27 mouse cellular contexts compared by ENCODE assay signal in genomic region chr7:141592096-141592495, GRCm38 (mm10). TPM values are rescaled to one million over a fixed set of nuclear protein-coding genes. Genes with fewer than 3 reads are reported as not detected.
DNase-seq lines count a peak whose midpoint lies in the region; ATAC-seq lines count a peak whose summit lies in the region.
"Had no signal": no experiment of that assay in that cellular context is flagged by ENCODE, and none has a peak within 500 bp of the region (broad histone marks: within the 10 kb centered on the region; RNA-seq: fewer than 3 reads in every experiment).

No protein-coding gene starts in this region.

- no peak overlapping the region for H3K9ac ChIP-seq in kidney, embryonic 15.5 days
- H3K9ac ChIP-seq in midbrain, embryonic 11.5 days (ENCODE audit: low read length) = no peak overlapping the region
- no peak overlapping the region for H3K9ac ChIP-seq in midbrain, embryonic 16.5 days (ENCODE audit: low read depth, low read length)
- H3K9ac ChIP-seq: forebrain, embryonic 12.5 days; limb, embryonic 15.5 days; lung, embryonic 14.5 days; neural tube, embryonic 12.5 days had no signal

- H3K27ac ChIP-seq in kidney, embryonic 15.5 days = no peak overlapping the region
- H3K27ac ChIP-seq in midbrain, embryonic 11.5 days (ENCODE audit: low read depth, low read length) = no peak overlapping the region
- no peak overlapping the region for H3K27ac ChIP-seq in midbrain, embryonic 16.5 days (ENCODE audit: low read length)
- H3K27ac ChIP-seq in forebrain, embryonic 10.5 days = no peak overlapping the region
- H3K27ac ChIP-seq: forebrain, embryonic 12.5 days; gastrocnemius, adult 2 months; heart, embryonic 10.5 days; hindbrain, embryonic 10.5 days; kidney, postnatal 0 days; left cerebral cortex, adult 2 months; limb, embryonic 15.5 days; neural tube, embryonic 12.5 days had no signal

- H3K4me1 ChIP-seq in kidney, embryonic 15.5 days = no peaks in the 10 kb centered on the region
- H3K4me1 ChIP-seq in midbrain, embryonic 11.5 days (ENCODE audit: control insufficient read depth, insufficient read depth, low read length) = no peaks in the 10 kb centered on the region
- no peaks in the 10 kb centered on the region for H3K4me1 ChIP-seq in midbrain, embryonic 16.5 days (ENCODE audit: control insufficient read depth, insufficient read depth, low read length)
- H3K4me1 ChIP-seq in forebrain, embryonic 10.5 days = no peaks in the 10 kb centered on the region
- H3K4me1 ChIP-seq: forebrain, embryonic 12.5 days; heart, embryonic 10.5 days; hindbrain, embryonic 10.5 days; limb, embryonic 15.5 days; neural tube, embryonic 12.5 days had no signal

- WGBS in kidney, embryonic 15.5 days = 78% methylated on average over 1 of the region's 1 CpGs
- WGBS in midbrain, embryonic 11.5 days = 90% methylated on average over 1 of the region's 1 CpGs
- WGBS in midbrain, embryonic 16.5 days = 96% methylated on average over 1 of the region's 1 CpGs
- WGBS in large intestine, adult 2 months = 8% methylated on average over 1 of the region's 1 CpGs
- WGBS in forebrain, embryonic 10.5 days = 96% methylated on average over 1 of the region's 1 CpGs

- no peak overlapping the region for H3K4me2 ChIP-seq in kidney, embryonic 15.5 days
- no peak overlapping the region for H3K4me2 ChIP-seq in midbrain, embryonic 11.5 days
- H3K4me2 ChIP-seq in midbrain, embryonic 16.5 days (ENCODE audit: low read length) = no peak overlapping the region
- H3K4me2 ChIP-seq: forebrain, embryonic 12.5 days; limb, embryonic 15.5 days; lung, embryonic 14.5 days; neural tube, embryonic 12.5 days had no signal

- H3K9me3 ChIP-seq in kidney, embryonic 15.5 days (replicated peaks) = no peaks in the 10 kb centered on the region
- H3K9me3 ChIP-seq in midbrain, embryonic 11.5 days (ENCODE audit: control insufficient read depth, low read length) = no peaks in the 10 kb centered on the region
- no peaks in the 10 kb centered on the region for H3K9me3 ChIP-seq in midbrain, embryonic 16.5 days (replicated peaks; ENCODE audit: control insufficient read depth, low read length, poor library complexity, severe bottlenecking)
- H3K9me3 ChIP-seq in forebrain, embryonic 10.5 days = no peaks in the 10 kb centered on the region
- H3K9me3 ChIP-seq: forebrain, embryonic 12.5 days; heart, embryonic 10.5 days; hindbrain, embryonic 10.5 days; limb, embryonic 15.5 days; megakaryocyte, embryonic 14.5 days; neural tube, embryonic 12.5 days had no signal

- DNase-seq in kidney, adult 9 months = peak; percentile 70
- peak; percentile 12 for DNase-seq in midbrain, embryonic 11.5 days (ENCODE audit: low spot score, missing footprints)
- DNase-seq in large intestine, adult 2 months (ENCODE audit: low read depth, low spot score) = peak; percentile 60
- DNase-seq in lung, postnatal 36 days = no peak
- DNase-seq in forebrain, embryonic 10.5 days (ENCODE audit: extremely low spot score, low spot score) = no peak
- DNase-seq: adrenal gland, adult 2 months; cerebellum, adult 11 months; cerebellum, postnatal 10 days; gastrocnemius, adult 2 months; heart, postnatal 10 days; left cerebral cortex, postnatal 4 days; lung, embryonic 14.5 days; midbrain, embryonic 14.5 days; retina, postnatal 1 day; right cerebral cortex, postnatal 25 days; thymus, postnatal 4 days had no signal

- no peak for ATAC-seq in kidney, embryonic 15.5 days (replicated peaks; ENCODE audit: low FRiP score)
- no peak for ATAC-seq in midbrain, embryonic 11.5 days (ENCODE audit: low FRiP score)
- no peak for ATAC-seq in midbrain, embryonic 16.5 days
- ATAC-seq: hindbrain, embryonic 16.5 days had no signal

- H3K4me3 ChIP-seq in kidney, embryonic 15.5 days (replicated peaks) = no peak overlapping the region
- no peak overlapping the region for H3K4me3 ChIP-seq in midbrain, embryonic 11.5 days (ENCODE audit: low read depth, low read length)
- H3K4me3 ChIP-seq in midbrain, embryonic 16.5 days (ENCODE audit: low read depth, low read length) = no peak overlapping the region
- no peak overlapping the region for H3K4me3 ChIP-seq in forebrain, embryonic 10.5 days
- H3K4me3 ChIP-seq: forebrain, embryonic 12.5 days; gastrocnemius, adult 2 months; heart, embryonic 10.5 days; hindbrain, embryonic 10.5 days; left cerebral cortex, adult 2 months; limb, embryonic 15.5 days; megakaryocyte, embryonic 14.5 days; neural tube, embryonic 12.5 days had no signal

- peaks cover 59% of the 10 kb centered on the region for H3K36me3 ChIP-seq in kidney, embryonic 15.5 days
- no peaks in the 10 kb centered on the region for H3K36me3 ChIP-seq in midbrain, embryonic 11.5 days (ENCODE audit: control insufficient read depth, insufficient read depth, low read length)
- peaks cover 16% of the 10 kb centered on the region for H3K36me3 ChIP-seq in midbrain, embryonic 16.5 days (ENCODE audit: control insufficient read depth, insufficient read depth, low read length)
- peaks cover 70% of the 10 kb centered on the region for H3K36me3 ChIP-seq in forebrain, embryonic 10.5 days (replicated peaks)

- no peaks in the 10 kb centered on the region for H3K27me3 ChIP-seq in kidney, embryonic 15.5 days
- no peaks in the 10 kb centered on the region for H3K27me3 ChIP-seq in midbrain, embryonic 11.5 days (ENCODE audit: control insufficient read depth, insufficient read depth, low read length)
- no peaks in the 10 kb centered on the region for H3K27me3 ChIP-seq in midbrain, embryonic 16.5 days (ENCODE audit: control insufficient read depth, insufficient read depth, low read depth, low read length)
- H3K27me3 ChIP-seq in forebrain, embryonic 10.5 days (ENCODE audit: poor library complexity, severe bottlenecking) = no peaks in the 10 kb centered on the region
- H3K27me3 ChIP-seq: forebrain, embryonic 12.5 days; limb, embryonic 15.5 days; megakaryocyte, embryonic 14.5 days; neural tube, embryonic 12.5 days had no signal

RNA-seq across cellular contexts. Expression of gene Ap2a2, which starts 30.1 kb away (rescaled TPM):
- 77.9 and 87.8 TPM in 2 replicates for polyA plus RNA-seq in kidney, embryonic 15.5 days (2015; fragmentation: Nextera tagmentation; extraction: Ambion mirVana)
- polyA plus RNA-seq in midbrain, embryonic 11.5 days (2014; fragmentation: Nextera tagmentation; extraction: Ambion mirVana) = 76.6 and 81.1 TPM in 2 replicates
- polyA plus RNA-seq in midbrain, embryonic 16.5 days (2015; fragmentation: Nextera tagmentation; extraction: Ambion mirVana) = 132 and 137 TPM in 2 replicates
- polyA plus RNA-seq in large intestine, adult 2 months (2012; rRNA removed) = 66.6 and 81.1 TPM in 2 replicates
- 104 and 105 TPM in 2 replicates for polyA plus RNA-seq in forebrain, embryonic 10.5 days (2016; fragmentation: Nextera tagmentation; extraction: Ambion mirVana)

RNA-seq across cellular contexts. Expression of gene Chid1, which starts 52.4 kb away (rescaled TPM):
- polyA plus RNA-seq in kidney, embryonic 15.5 days (2015; fragmentation: Nextera tagmentation; extraction: Ambion mirVana) = 39.7 and 45.0 TPM in 2 replicates
- 23.3 and 26.4 TPM in 2 replicates for polyA plus RNA-seq in midbrain, embryonic 11.5 days (2014; fragmentation: Nextera tagmentation; extraction: Ambion mirVana)
- 40.3 and 52.8 TPM in 2 replicates for polyA plus RNA-seq in midbrain, embryonic 16.5 days (2015; fragmentation: Nextera tagmentation; extraction: Ambion mirVana)
- 31.5 and 37.0 TPM in 2 replicates for polyA plus RNA-seq in large intestine, adult 2 months (2012; rRNA removed)
- 24.8 and 25.4 TPM in 2 replicates for polyA plus RNA-seq in forebrain, embryonic 10.5 days (2016; fragmentation: Nextera tagmentation; extraction: Ambion mirVana)

Comparison
In these comparisons a context has a peak if more than half of its experiments do, and no peak if none do; other contexts are left out.
1. DNase-seq: peak in kidney, adult 9 months (single experiment), midbrain, embryonic 11.5 days (single experiment) and large intestine, adult 2 months (single experiment); none in lung, postnatal 36 days (single experiment) and forebrain, embryonic 10.5 days (single experiment).